8 mouse cellular contexts compared by ENCODE assay signal in genomic region chr4:148087091-148087906, GRCm38 (mm10). TPM values are rescaled to one million over a fixed set of nuclear protein-coding genes. Genes with fewer than 3 reads are reported as not detected.
DNase-seq lines count a peak whose midpoint lies in the region; ATAC-seq and TF ChIP-seq lines count a peak whose summit lies in the region.

No protein-coding gene starts in this region.

- H3K27ac ChIP-seq in left cerebral cortex, adult 2 months, result peak overlapping the region; percentile 77
- no peak overlapping the region for H3K27ac ChIP-seq in embryonic facial prominence, embryonic 12.5 days
- peak overlapping the region; percentile 86 for H3K27ac ChIP-seq in heart, embryonic 15.5 days

- H3K27me3 ChIP-seq in embryonic facial prominence, embryonic 12.5 days, result no peaks in the 10 kb centered on the region
- H3K27me3 ChIP-seq in heart, embryonic 15.5 days, result no peaks in the 10 kb centered on the region

- no peaks in the 10 kb centered on the region for H3K36me3 ChIP-seq in embryonic facial prominence, embryonic 12.5 days
- H3K36me3 ChIP-seq in heart, embryonic 15.5 days, result no peaks in the 10 kb centered on the region

- ATAC-seq in embryonic facial prominence, embryonic 12.5 days (ENCODE audit: insufficient number of reproducible peaks, insufficient read depth, low FRiP score, low TSS enrichment), result peak; percentile 38; the same call in 1 of the 2 replicates
- peak; percentile 51 for ATAC-seq in heart, embryonic 15.5 days (replicated peaks; ENCODE audit: insufficient number of reproducible peaks, insufficient read depth, low FRiP score, low read depth)
- ATAC-seq in megakaryocyte progenitor cell, adult 5-6 weeks (replicated peaks; ENCODE audit: poor library complexity), result peak; percentile 1; the same call in 1 of the 2 replicates
- no peak for ATAC-seq in monocyte, adult 5-6 weeks (replicated peaks; ENCODE audit: insufficient number of reproducible peaks, low FRiP score, low TSS enrichment, poor library complexity, severe bottlenecking)

- no peak for DNase-seq in left cerebral cortex, adult 2 months (ENCODE audit: extremely low spot score in 1 of 2, low spot score in 2 of 2)
- DNase-seq in left cerebral cortex, postnatal 4 days, result no peak
- peak; percentile 67 for DNase-seq in kidney, postnatal 14 days
- no peak for DNase-seq in B cell, adult 2 months

- intact Hi-C loops in left cerebral cortex, adult 2 months (cut with DNase I), result no loop called here
- intact Hi-C loops in left cerebral cortex, postnatal 4 days (cut with DNase I), result no loop called here

- peak overlapping the region; percentile 65 for H3K4me3 ChIP-seq in left cerebral cortex, adult 2 months
- H3K4me3 ChIP-seq in embryonic facial prominence, embryonic 12.5 days, result peak overlapping the region; percentile 79
- peak overlapping the region; percentile 91 for H3K4me3 ChIP-seq in heart, embryonic 15.5 days

- 5% methylated on average over 30 of the region's 30 CpGs for WGBS in embryonic facial prominence, embryonic 12.5 days
- WGBS in heart, embryonic 15.5 days, result 2% methylated on average over 30 of the region's 30 CpGs

- H3K4me1 ChIP-seq in embryonic facial prominence, embryonic 12.5 days, result peaks cover 30% of the 10 kb centered on the region; the same call in 1 of the 2 replicates
- peaks cover 47% of the 10 kb centered on the region for H3K4me1 ChIP-seq in heart, embryonic 15.5 days (replicated peaks)

- H3K4me2 ChIP-seq in embryonic facial prominence, embryonic 12.5 days (replicated peaks), result peak overlapping the region; percentile 88
- H3K4me2 ChIP-seq in heart, embryonic 15.5 days, result peak overlapping the region; percentile 83

- H3K9ac ChIP-seq in embryonic facial prominence, embryonic 12.5 days, result peak overlapping the region; percentile 80
- H3K9ac ChIP-seq in heart, embryonic 15.5 days, result peak overlapping the region; percentile 89

- TF ChIP-seq CTCF in left cerebral cortex, adult 2 months (IDR thresholded peaks at IDR 0.05), result no peak

- no peaks in the 10 kb centered on the region for H3K9me3 ChIP-seq in embryonic facial prominence, embryonic 12.5 days
- H3K9me3 ChIP-seq in heart, embryonic 15.5 days (replicated peaks), result no peaks in the 10 kb centered on the region

RNA-seq across cellular contexts. Expression of gene Agtrap, which starts 0.5 kb away (rescaled TPM):
- 10 to 100 TPM in 1 of 2 experiments, 1 to 10 TPM in 1; 6.6 to 10.2 TPM for total RNA-seq in left cerebral cortex, adult 2 months (2021)
- total RNA-seq in left cerebral cortex, postnatal 4 days (2021), result 1 to 10 TPM; 4.2 to 4.6 TPM
- 12.0 and 14.0 TPM in 2 replicates for polyA plus RNA-seq in embryonic facial prominence, embryonic 12.5 days (2016; fragmentation: Nextera tagmentation; extraction: Ambion mirVana)
- polyA plus RNA-seq in heart, embryonic 15.5 days (2015; fragmentation: Nextera tagmentation; extraction: Ambion mirVana), result 15.8 and 18.7 TPM in 2 replicates
- total RNA-seq in megakaryocyte progenitor cell, adult 5-6 weeks (2015), result 16.3 and 16.5 TPM in 2 replicates
- total RNA-seq in megakaryocyte progenitor cell, adult 5-6 weeks (2017), result 34.5 and 35.9 TPM in 2 replicates
- total RNA-seq in monocyte, adult 5-6 weeks (2017), result 24.7 to 50.7 TPM (median 27.8 TPM) in 3 replicates

RNA-seq across cellular contexts. Expression of gene Mad2l2, which starts 42.9 kb away (rescaled TPM):
- 10 to 100 TPM; 14.2 to 16.1 TPM for total RNA-seq in left cerebral cortex, adult 2 months (2021)
- total RNA-seq in left cerebral cortex, postnatal 4 days (2021), result 10 to 100 TPM; 53.0 to 55.4 TPM
- polyA plus RNA-seq in embryonic facial prominence, embryonic 12.5 days (2016; fragmentation: Nextera tagmentation; extraction: Ambion mirVana), result 80.2 and 87.3 TPM in 2 replicates
- 30.9 and 35.4 TPM in 2 replicates for polyA plus RNA-seq in heart, embryonic 15.5 days (2015; fragmentation: Nextera tagmentation; extraction: Ambion mirVana)
- total RNA-seq in megakaryocyte progenitor cell, adult 5-6 weeks (2015), result 28.7 and 34.0 TPM in 2 replicates
- 6.6 and 8.1 TPM in 2 replicates for total RNA-seq in megakaryocyte progenitor cell, adult 5-6 weeks (2017)
- 1.5 to 7.6 TPM (median 6.4 TPM) in 3 replicates for total RNA-seq in monocyte, adult 5-6 weeks (2017)

RNA-seq across cellular contexts. Expression of gene Draxin, which starts 43.2 kb away (rescaled TPM):
- total RNA-seq in left cerebral cortex, adult 2 months (2021), result under 1 TPM; 0.20 to 0.30 TPM
- 10 to 100 TPM; 41.9 to 46.4 TPM for total RNA-seq in left cerebral cortex, postnatal 4 days (2021)
- polyA plus RNA-seq in embryonic facial prominence, embryonic 12.5 days (2016; fragmentation: Nextera tagmentation; extraction: Ambion mirVana), result 1.7 and 1.8 TPM in 2 replicates
- polyA plus RNA-seq in heart, embryonic 15.5 days (2015; fragmentation: Nextera tagmentation; extraction: Ambion mirVana), result 0.15 TPM in 1 of 2 replicates, not detected in the other
- not detected in 2 replicates for total RNA-seq in megakaryocyte progenitor cell, adult 5-6 weeks (2015)
- total RNA-seq in megakaryocyte progenitor cell, adult 5-6 weeks (2017), result not detected in 2 replicates
- total RNA-seq in monocyte, adult 5-6 weeks (2017), result 0.29 to 3.1 TPM in 2 of 3 replicates, not detected in the other

RNA-seq across cellular contexts. Expression of gene Mthfr, which starts 48.4 kb away (rescaled TPM):
- total RNA-seq in left cerebral cortex, adult 2 months (2021), result 10 to 100 TPM; 30.7 to 32.0 TPM
- 10 to 100 TPM; 17.5 to 18.4 TPM for total RNA-seq in left cerebral cortex, postnatal 4 days (2021)
- polyA plus RNA-seq in embryonic facial prominence, embryonic 12.5 days (2016; fragmentation: Nextera tagmentation; extraction: Ambion mirVana), result 25.7 and 29.1 TPM in 2 replicates
- polyA plus RNA-seq in heart, embryonic 15.5 days (2015; fragmentation: Nextera tagmentation; extraction: Ambion mirVana), result 11.2 and 16.1 TPM in 2 replicates
- total RNA-seq in megakaryocyte progenitor cell, adult 5-6 weeks (2015), result 5.5 and 6.2 TPM in 2 replicates
- 4.3 and 7.2 TPM in 2 replicates for total RNA-seq in megakaryocyte progenitor cell, adult 5-6 weeks (2017)
- 6.4 to 14.7 TPM (median 8.7 TPM) in 3 replicates for total RNA-seq in monocyte, adult 5-6 weeks (2017)

RNA-seq across cellular contexts. Expression of gene Clcn6, which starts 48.7 kb away (rescaled TPM):
- total RNA-seq in left cerebral cortex, adult 2 months (2021), result 10 to 100 TPM; 81.4 to 84.4 TPM
- total RNA-seq in left cerebral cortex, postnatal 4 days (2021), result 10 to 100 TPM; 86.1 to 86.6 TPM
- polyA plus RNA-seq in embryonic facial prominence, embryonic 12.5 days (2016; fragmentation: Nextera tagmentation; extraction: Ambion mirVana), result 10.5 and 10.6 TPM in 2 replicates
- polyA plus RNA-seq in heart, embryonic 15.5 days (2015; fragmentation: Nextera tagmentation; extraction: Ambion mirVana), result 6.6 and 7.7 TPM in 2 replicates
- total RNA-seq in megakaryocyte progenitor cell, adult 5-6 weeks (2015), result 3.3 and 4.1 TPM in 2 replicates
- total RNA-seq in megakaryocyte progenitor cell, adult 5-6 weeks (2017), result 1.5 and 6.4 TPM in 2 replicates
- total RNA-seq in monocyte, adult 5-6 weeks (2017), result 6.5 to 18.0 TPM (median 6.7 TPM) in 3 replicates

Comparison
In these comparisons a context has a peak if more than half of its experiments do, and no peak if none do; other contexts are left out.
1. RNA of gene Draxin, which starts 43.2 kb away (total RNA-seq): 41.9 to 46.4 TPM in left cerebral cortex, postnatal 4 days; 0.20 to 0.30 TPM in left cerebral cortex, adult 2 months, 0.29 to 3.1 TPM in monocyte, adult 5-6 weeks and not detected in megakaryocyte progenitor cell, adult 5-6 weeks; every median in the first group is over 10 times any median in the second.
2. Peak in every context shown above with its lines, with median percentiles within 50 percentile points of each other: H3K4me3 ChIP-seq.